Mouse (Mus musculus) heart, embryonic 15.5 days (tissue): ENCODE data around the gene Gm21969. TPM values are rescaled to one million over a fixed set of nuclear protein-coding genes. Genes with fewer than 3 reads are reported as not detected.
A peak's percentile ranks its signal among the peaks of the same experiment; 100 is the strongest.

Source experiments
- ATAC-seq: fragments of 200-750 bp; cut with Nextera tagmentation; replicated peaks from 2 replicates; pipeline ENCODE4 v1.8.0; 2017; ENCODE audit warnings: low read depth, moderate TSS enrichment; ENCODE audit not compliant: insufficient number of reproducible peaks, insufficient read depth, low FRiP score
- H3K27ac ChIP-seq: fragments of 300-500 bp; sonication (generic); 2 replicates; pipeline ENCODE4 v1.5.1; 2015; ENCODE audit warnings: mild to moderate bottlenecking, inconsistent platforms
- H3K27me3 ChIP-seq: fragments of 300-500 bp; sonication (generic); 2 replicates; pipeline ENCODE4 v1.6.1; 2015; ENCODE audit warnings: inconsistent platforms
- H3K36me3 ChIP-seq: fragments of 300-500 bp; sonication (generic); 2 replicates; pipeline ENCODE4 v1.6.1; 2015; ENCODE audit warnings: mild to moderate bottlenecking, inconsistent platforms
- H3K4me1 ChIP-seq: fragments of 300-500 bp; sonication (generic); replicated peaks from 2 replicates; pipeline ENCODE4 v1.6.1; 2015; ENCODE audit warnings: inconsistent platforms
- H3K4me2 ChIP-seq: fragments of 300-500 bp; sonication (generic); 2 replicates; pipeline ENCODE4 v1.6.1; 2015; ENCODE audit warnings: inconsistent platforms, mild to moderate bottlenecking, moderate library complexity
- H3K4me3 ChIP-seq: fragments of 300-500 bp; sonication (generic); 2 replicates; pipeline ENCODE4 v1.5.1; 2015; ENCODE audit warnings: mild to moderate bottlenecking, inconsistent platforms
- H3K9ac ChIP-seq: fragments of 300-500 bp; sonication (generic); 2 replicates; pipeline ENCODE4 v1.6.1; 2015; ENCODE audit warnings: mild to moderate bottlenecking, inconsistent platforms
- H3K9me3 ChIP-seq: fragments of 300-500 bp; sonication (generic); replicated peaks from 2 replicates; pipeline ENCODE4 v1.6.1; 2016; ENCODE audit warnings: inconsistent platforms
- WGBS: fragments of 180-500 bp; shearing (Covaris S2); methylation state at CpG from one replicate; pipeline ENCODE4 v1.1.7; 2015; ENCODE audit warnings: mixed read lengths; 5-methylcytosine and 5-hydroxymethylcytosine counted together
- polyA plus RNA-seq: library from polyadenylated mRNA; unstranded; fragments of >200 nt; fragmentation: Nextera tagmentation; extraction: Ambion mirVana; gene quantifications from 2 replicates; pipeline ENCODE4 v1.2.1, GENCODE M21; 2015

The Gm21969 gene
- polyA plus RNA-seq, 1 experiment from 2014 or later, result not detected

DNA sequence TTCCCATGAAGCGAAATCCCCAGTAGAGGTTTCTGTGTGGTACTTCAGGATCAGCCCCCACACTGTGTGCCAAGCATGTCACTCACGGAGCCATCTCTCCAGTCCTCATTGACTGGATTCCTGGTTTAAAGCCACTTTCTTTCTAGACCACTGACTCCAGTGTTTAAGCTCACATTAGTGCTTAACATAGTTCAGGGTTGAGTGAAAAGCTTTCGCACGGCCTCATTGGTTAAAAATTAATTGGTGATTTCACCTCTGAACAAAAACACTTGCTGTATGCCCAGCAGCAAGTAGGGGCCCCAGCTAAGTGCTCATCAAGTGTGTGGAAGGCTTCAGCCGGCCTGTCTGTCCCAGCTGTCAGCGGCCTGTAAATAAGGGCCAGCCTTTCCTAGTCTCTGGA, 64.6 kb downstream of the Gm21969 start:
- Histone ChIP-seq H3K27me3 (0 out of 2 replicates have a peak, but pooled peaks cover 7% of the 10 kb centered on the region), H3K9ac (no peak overlapping the region), H3K27ac (no peak overlapping the region), H3K36me3 (no peaks in the 10 kb centered on the region), H3K9me3 (no peaks in the 10 kb centered on the region), H3K4me3 (no peak overlapping the region), H3K4me1 (0 out of 2 replicates have a peak, but pooled peaks cover 2% of the 10 kb centered on the region), H3K4me2 (no peak overlapping the region)
- no peak for ATAC-seq
- 64% methylated on average over 6 of the region's 6 CpGs for WGBS

DNA sequence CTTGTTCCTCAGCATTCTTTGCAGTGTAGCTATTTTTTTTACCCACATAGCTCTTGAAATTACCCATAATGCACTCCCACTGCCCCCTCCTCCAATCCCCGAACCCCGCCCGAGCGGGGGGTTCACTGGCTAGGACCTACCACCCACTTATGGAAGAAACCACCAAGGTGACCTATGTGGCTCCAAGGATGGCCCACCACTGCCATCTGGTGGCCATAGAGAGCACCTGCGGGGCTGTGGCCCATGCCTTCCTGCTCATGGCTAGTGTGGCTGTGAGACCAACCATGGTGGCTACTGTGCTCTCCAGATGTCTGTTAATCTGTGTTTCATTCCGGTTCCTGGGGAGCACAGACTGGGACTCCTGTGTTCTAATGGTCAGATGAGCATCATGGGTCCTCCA, 66.9 kb downstream of the Gm21969 start:
- Histone ChIP-seq H3K4me1 (0 out of 2 replicates have a peak, but pooled peaks cover 2% of the 10 kb centered on the region), H3K9ac (no peak overlapping the region), H3K4me3 (no peak overlapping the region), H3K4me2 (no peak overlapping the region), H3K36me3 (no peaks in the 10 kb centered on the region), H3K9me3 (no peaks in the 10 kb centered on the region), H3K27ac (no peak overlapping the region), H3K27me3 (peaks cover 7% of the 10 kb centered on the region; the same call in 1 of the 2 replicates)
- 9% methylated on average over 6 of the region's 6 CpGs for WGBS
- ATAC-seq, result 0 out of 2 replicates have a peak, but pooled peaks have one; percentile 25

DNA sequence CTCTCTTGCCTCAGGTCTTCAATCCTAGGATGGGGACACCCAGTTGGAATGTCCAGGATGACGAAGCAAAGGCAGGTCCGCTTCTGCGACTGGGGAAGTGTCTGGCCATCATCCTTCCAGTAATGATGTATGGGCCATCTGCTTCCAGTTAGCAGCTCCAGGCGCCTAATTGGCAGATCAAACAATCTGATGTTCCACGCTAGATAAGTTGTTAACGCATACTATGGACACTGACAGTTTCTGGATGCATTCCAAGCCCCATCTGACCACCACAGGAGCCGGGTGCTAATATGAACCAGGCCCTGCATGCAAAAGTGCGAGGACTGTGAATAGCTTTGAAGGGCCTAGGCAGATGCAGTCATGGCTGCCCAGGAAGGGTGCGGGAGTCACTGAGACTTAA, 72.7 kb downstream of the Gm21969 start:
- Histone ChIP-seq H3K4me2 (no peak overlapping the region), H3K36me3 (no peaks in the 10 kb centered on the region), H3K9ac (no peak overlapping the region), H3K4me3 (no peak overlapping the region), H3K4me1 (no peaks in the 10 kb centered on the region), H3K9me3 (0 out of 2 replicates have a peak, but pooled peaks cover 3% of the 10 kb centered on the region), H3K27ac (no peak overlapping the region), H3K27me3 (peaks cover 14% of the 10 kb centered on the region; the same call in 1 of the 2 replicates)
- WGBS, result 42% methylated on average over 9 of the region's 9 CpGs
- no peak for ATAC-seq

DNA sequence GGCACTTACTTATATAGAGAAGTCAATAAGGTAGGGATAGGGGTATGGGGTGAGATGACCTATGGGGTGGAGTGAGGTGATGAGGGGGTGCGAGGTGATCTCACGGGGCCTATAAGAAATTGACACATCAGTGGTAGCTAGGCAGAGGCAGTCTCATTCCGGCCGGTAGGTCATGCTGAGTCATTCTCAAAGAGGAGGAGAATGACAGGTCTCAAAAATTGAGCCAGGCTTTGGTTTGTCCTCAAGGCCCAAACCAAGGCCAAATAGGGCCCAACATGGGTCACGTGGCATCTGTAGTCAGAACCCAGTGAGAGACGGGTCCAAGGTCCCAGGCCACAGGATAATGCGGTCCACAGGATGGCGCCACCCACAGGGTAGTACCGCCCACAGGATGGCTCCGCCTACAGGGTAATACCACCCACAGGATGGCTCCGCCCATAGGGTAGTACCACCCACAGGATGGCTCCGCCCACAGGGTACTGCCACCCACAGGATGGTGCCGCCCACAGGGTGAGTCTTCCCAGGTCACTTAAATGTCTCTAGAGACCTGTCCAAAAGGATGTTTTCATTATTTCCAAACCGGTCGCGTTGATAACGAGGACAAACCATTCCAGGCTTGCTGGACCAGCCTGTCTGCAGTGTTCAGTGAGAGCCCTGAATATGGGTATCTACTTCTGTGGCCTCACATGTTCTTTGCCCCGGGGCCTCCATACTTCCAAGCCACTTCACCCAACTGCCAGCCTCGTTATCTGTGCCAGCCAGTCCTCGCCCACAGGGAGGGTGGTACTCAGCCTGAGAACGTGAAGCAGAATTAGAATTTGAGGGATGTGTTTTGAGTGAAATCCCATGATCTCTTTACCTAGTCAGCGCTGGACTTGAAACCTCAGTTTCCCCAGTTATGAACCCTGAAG, 81.0 kb downstream of the Gm21969 start:
- no peaks in the 10 kb centered on the region for H3K36me3 ChIP-seq
- 71% methylated on average over 22 of the region's 22 CpGs for WGBS
- no peak overlapping the region for H3K9ac ChIP-seq
- no peaks in the 10 kb centered on the region; the same call in 1 of the 2 replicates for H3K9me3 ChIP-seq
- no peak overlapping the region for H3K27ac ChIP-seq
- H3K4me1 ChIP-seq, result no peaks in the 10 kb centered on the region
- H3K27me3 ChIP-seq, result peaks cover 11% of the 10 kb centered on the region; the same call in 1 of the 2 replicates
- H3K4me2 ChIP-seq, result no peak overlapping the region
- H3K4me3 ChIP-seq, result no peak overlapping the region
- no peak for ATAC-seq

DNA sequence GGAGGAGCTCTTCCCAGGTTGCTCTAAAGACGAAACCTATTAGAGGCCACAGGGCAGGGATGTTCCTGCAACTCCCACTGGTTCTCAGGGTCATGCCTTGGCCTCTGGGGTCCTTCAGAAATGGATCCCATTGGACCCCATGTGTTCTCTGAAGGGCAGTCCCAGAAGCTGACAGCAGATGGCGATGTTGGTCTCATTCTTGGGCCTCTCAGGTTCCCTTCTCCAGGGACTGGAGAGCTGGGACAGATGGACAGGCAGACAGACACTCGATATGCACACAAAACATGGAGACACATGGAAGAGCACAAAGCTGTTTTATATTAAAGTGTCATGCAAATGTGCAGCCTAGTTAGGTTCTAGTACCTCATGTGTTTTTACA, 81.6 kb downstream of the Gm21969 start:
- Histone ChIP-seq H3K27me3 (peaks cover 13% of the 10 kb centered on the region; the same call in 1 of the 2 replicates), H3K27ac (no peak overlapping the region), H3K9ac (no peak overlapping the region), H3K9me3 (no peaks in the 10 kb centered on the region; the same call in 1 of the 2 replicates), H3K4me2 (no peak overlapping the region), H3K36me3 (no peaks in the 10 kb centered on the region), H3K4me3 (no peak overlapping the region), H3K4me1 (no peaks in the 10 kb centered on the region; the same call in 1 of the 2 replicates)
- no peak for ATAC-seq
- 12% methylated on average over 3 of the region's 3 CpGs for WGBS

DNA sequence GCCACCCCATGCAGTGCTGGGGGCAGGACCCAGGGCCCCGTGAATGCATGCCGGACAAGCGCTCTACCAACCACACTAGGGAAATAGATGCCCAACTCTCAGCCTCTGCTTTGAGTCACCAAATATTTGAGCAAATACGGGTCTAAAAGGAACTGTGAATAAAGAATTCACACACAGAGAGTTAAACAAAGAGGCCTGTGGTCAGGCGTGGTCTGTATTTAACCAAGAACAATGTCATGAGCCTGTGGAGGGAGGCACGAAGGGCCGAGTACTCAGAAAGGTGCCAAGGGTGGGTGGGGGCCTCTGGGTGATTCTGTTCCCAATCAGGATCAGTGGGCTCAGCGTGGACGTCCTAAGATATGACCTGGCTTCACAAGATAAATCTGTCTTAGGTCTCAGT, 85.1 kb downstream of the Gm21969 start:
- no peaks in the 10 kb centered on the region; the same call in 1 of the 2 replicates for H3K4me1 ChIP-seq
- H3K27me3 ChIP-seq, result peaks cover 39% of the 10 kb centered on the region
- no peak overlapping the region for H3K9ac ChIP-seq
- no peak overlapping the region for H3K4me2 ChIP-seq
- no peak overlapping the region for H3K4me3 ChIP-seq
- no peaks in the 10 kb centered on the region for H3K36me3 ChIP-seq
- no peak for ATAC-seq
- no peak overlapping the region for H3K27ac ChIP-seq
- 68% methylated on average over 9 of the region's 9 CpGs for WGBS
- no peaks in the 10 kb centered on the region for H3K9me3 ChIP-seq

DNA sequence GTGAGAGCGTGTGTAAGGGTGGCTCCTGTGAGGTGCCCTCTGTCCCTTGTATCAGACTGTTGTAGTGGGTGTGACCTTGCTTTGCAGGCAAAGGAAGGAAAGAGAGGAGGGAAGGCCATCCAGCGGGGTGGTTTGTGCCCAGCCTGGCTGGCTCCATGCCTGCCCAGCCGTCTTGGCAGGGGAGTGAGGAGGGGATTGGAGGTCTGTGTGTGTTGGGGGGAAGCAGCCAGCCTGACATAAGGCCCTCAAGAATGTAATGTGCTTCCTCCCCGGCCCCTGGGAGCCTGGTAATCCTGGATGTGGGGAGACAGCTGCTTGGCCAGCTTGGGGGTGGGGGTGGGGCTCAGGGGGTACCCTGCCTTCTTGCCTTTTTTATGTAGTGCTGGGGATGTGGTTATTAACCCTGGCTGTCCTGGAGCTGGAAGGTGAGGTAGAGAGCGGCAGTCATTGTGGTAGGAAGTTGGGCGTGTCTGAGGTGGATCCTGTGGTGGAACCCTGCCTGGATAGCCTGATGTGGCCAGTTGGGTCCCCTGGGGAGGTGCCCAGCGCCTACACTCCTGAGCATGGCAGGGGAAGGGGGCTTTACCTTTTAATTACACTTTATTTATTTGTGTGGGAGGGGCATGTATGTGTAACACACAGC, 86.8 kb downstream of the Gm21969 start:
- Histone ChIP-seq H3K9me3 (no peaks in the 10 kb centered on the region), H3K36me3 (no peaks in the 10 kb centered on the region), H3K4me1 (no peaks in the 10 kb centered on the region; the same call in 1 of the 2 replicates), H3K27me3 (peaks cover 43% of the 10 kb centered on the region), H3K4me3 (no peak overlapping the region), H3K9ac (no peak overlapping the region), H3K4me2 (no peak overlapping the region), H3K27ac (no peak overlapping the region)
- 29% methylated on average over 7 of the region's 7 CpGs for WGBS
- no peak for ATAC-seq

DNA sequence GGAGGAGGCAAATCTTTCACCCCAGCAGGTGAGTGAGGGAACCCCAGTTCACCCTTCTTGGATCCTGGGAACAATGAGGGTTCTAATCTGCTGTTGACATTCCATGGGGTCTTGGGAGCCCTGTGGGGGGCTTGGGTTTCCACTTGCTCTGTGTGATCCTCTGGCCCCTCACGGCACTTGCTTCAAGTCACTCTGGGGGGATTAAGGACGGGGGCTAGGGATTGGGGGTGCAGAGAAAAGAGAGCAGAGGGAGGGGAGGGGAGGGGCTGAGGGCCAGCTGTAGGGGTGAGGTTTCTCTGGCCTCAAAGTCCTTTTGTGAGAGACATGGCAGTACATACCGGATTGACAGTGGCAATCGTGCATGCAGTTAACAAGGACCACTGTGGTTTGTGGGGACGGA, 90.3 kb downstream of the Gm21969 start:
- no peak overlapping the region for H3K9ac ChIP-seq
- no peak overlapping the region for H3K4me2 ChIP-seq
- H3K4me1 ChIP-seq, result no peaks in the 10 kb centered on the region; the same call in 1 of the 2 replicates
- H3K27ac ChIP-seq, result no peak overlapping the region
- no peaks in the 10 kb centered on the region for H3K36me3 ChIP-seq
- H3K27me3 ChIP-seq, result peaks cover 53% of the 10 kb centered on the region
- no peak overlapping the region for H3K4me3 ChIP-seq
- no peak for ATAC-seq
- no peaks in the 10 kb centered on the region for H3K9me3 ChIP-seq
- 45% methylated on average over 5 of the region's 5 CpGs for WGBS

DNA sequence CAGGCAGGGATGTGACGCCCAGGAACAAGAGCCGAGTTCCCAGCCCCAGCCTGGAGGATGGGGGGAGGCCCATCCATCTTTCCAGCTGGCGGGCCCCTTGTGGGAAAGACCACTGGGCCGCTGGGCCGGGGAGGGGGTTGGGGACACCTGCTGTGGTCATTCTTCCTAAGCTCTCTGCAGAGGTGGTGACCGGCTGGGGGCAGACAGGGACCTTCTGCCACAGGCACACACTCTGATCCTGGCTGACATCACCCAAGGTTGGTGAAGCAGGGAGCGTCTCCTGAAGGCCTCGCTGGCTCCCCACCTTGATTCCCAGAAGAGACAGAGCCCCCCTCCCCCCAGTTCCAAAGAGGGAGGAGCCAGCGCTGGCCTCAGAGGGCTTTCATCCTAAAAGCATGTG, 94.8 kb downstream of the Gm21969 start:
- Histone ChIP-seq H3K4me3 (no peak overlapping the region), H3K27ac (no peak overlapping the region), H3K27me3 (peaks cover 45% of the 10 kb centered on the region), H3K9me3 (no peaks in the 10 kb centered on the region), H3K36me3 (no peaks in the 10 kb centered on the region), H3K9ac (no peak overlapping the region), H3K4me1 (no peaks in the 10 kb centered on the region), H3K4me2 (no peak overlapping the region)
- WGBS, result 10% methylated on average over 9 of the region's 9 CpGs
- no peak for ATAC-seq

DNA sequence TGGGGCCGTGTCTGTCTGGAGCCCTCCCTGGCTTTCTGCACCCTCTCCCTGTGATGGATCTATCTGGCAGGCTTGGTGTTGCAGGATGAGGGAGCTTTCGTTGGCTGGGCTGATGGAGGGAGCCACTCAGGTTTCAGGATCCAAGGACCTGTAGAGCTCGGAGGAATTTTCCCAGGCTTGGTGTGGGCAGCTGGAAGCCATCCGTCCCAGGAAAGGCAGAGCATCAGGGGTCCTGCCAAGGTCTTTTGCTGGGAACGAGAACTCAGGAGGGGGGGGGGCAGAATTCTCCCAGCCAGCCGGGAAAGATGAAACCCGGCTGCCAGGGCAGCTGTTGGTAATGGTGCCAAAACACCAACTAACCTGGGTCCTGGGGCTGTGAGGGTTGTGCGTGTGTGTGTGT, 95.6 kb downstream of the Gm21969 start:
- no peak overlapping the region for H3K27ac ChIP-seq
- no peaks in the 10 kb centered on the region for H3K4me1 ChIP-seq
- no peaks in the 10 kb centered on the region for H3K36me3 ChIP-seq
- ATAC-seq, result no peak
- peaks cover 41% of the 10 kb centered on the region for H3K27me3 ChIP-seq
- no peak overlapping the region for H3K9ac ChIP-seq
- 47% methylated on average over 8 of the region's 8 CpGs for WGBS
- H3K9me3 ChIP-seq, result no peaks in the 10 kb centered on the region
- no peak overlapping the region for H3K4me2 ChIP-seq
- H3K4me3 ChIP-seq, result no peak overlapping the region

DNA sequence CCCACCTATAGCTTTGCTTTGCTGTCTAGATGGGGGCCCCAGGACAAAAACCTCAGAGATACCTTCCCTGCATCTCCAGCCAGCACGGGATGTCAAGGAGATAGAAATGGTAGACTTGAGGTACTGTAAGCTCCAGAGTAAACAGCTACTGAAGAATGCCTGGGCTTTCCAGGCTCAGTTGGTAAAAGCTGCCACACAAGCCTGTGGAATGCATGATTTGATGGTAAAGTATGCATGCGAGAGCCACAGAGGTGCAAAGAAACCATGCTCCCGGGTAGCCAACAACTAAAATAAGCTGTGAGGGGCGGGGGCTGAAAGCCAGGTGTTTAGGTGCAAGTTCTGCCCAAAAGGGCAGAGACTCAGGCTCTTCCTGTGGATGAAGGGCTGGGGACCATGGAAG, 99.9 kb downstream of the Gm21969 start:
- Histone ChIP-seq H3K4me2 (no peak overlapping the region), H3K4me3 (no peak overlapping the region), H3K27ac (no peak overlapping the region), H3K4me1 (no peaks in the 10 kb centered on the region), H3K27me3 (peaks cover 30% of the 10 kb centered on the region), H3K36me3 (no peaks in the 10 kb centered on the region), H3K9me3 (no peaks in the 10 kb centered on the region), H3K9ac (no peak overlapping the region)
- 42% methylated on average over 4 of the region's 4 CpGs for WGBS
- ATAC-seq, result no peak
